Mouse (Mus musculus): ENCODE results near the gene Snx15. TPM values are rescaled to one million over a fixed set of nuclear protein-coding genes. Genes with fewer than 3 reads are reported as not detected.
A peak's percentile ranks its signal among the peaks of the same experiment; 100 is the strongest.

The Snx15 gene
- polyA plus RNA-seq, 1 experiment = 52.4 TPM

GRCm38 (mm10) chr19:6085417-6085879, 42.7 kb downstream of the Snx15 start:
- DNase-seq (ENCODE audit: low read depth) = peak; percentile 82
- TF ChIP-seq CTCF (IDR thresholded peaks at IDR 0.05; ENCODE audit: borderline replicate concordance, extremely low read depth, insufficient read depth, insufficient read length) = no peak
- TF ChIP-seq POLR2A (IDR thresholded peaks at IDR 0.05; ENCODE audit: borderline replicate concordance, extremely low read depth, insufficient read depth, insufficient read length, poor library complexity, severe bottlenecking) = no peak

GRCm38 (mm10) chr19:6084478-6085248, 43.4 kb downstream of the Snx15 start, which contains the start of the genes Zfpl1 and Cdca5:
Gene Zfpl1 (minus strand): TSS chr19:6084956.
Gene Cdca5 (plus strand): TSS chr19:6084983.
- DNase-seq (ENCODE audit: low read depth) = peak; percentile 99
- TF ChIP-seq CTCF (IDR thresholded peaks at IDR 0.05; ENCODE audit: borderline replicate concordance, extremely low read depth, insufficient read depth, insufficient read length) (no peak), POLR2A (IDR thresholded peaks at IDR 0.05; ENCODE audit: borderline replicate concordance, extremely low read depth, insufficient read depth, insufficient read length, poor library complexity, severe bottlenecking) (peak; percentile 51; the same call in 1 of the 2 replicates)

- no peak for TF ChIP-seq POLR2A (IDR thresholded peaks at IDR 0.05; ENCODE audit: borderline replicate concordance, extremely low read depth, insufficient read depth, insufficient read length, poor library complexity, severe bottlenecking)
- no peak for TF ChIP-seq CTCF (IDR thresholded peaks at IDR 0.05; ENCODE audit: borderline replicate concordance, extremely low read depth, insufficient read depth, insufficient read length)
- DNase-seq (ENCODE audit: low read depth) = no peak
Observed at GRCm38 (mm10) chr19:6082156-6082555, 45.9 kb downstream of the Snx15 start, which contains the start of gene Gm28374. Gene Gm28374 (minus strand): TSS chr19:6082256.

- no peak for TF ChIP-seq POLR2A (IDR thresholded peaks at IDR 0.05; ENCODE audit: borderline replicate concordance, extremely low read depth, insufficient read depth, insufficient read length, poor library complexity, severe bottlenecking)
- no peak for TF ChIP-seq CTCF (IDR thresholded peaks at IDR 0.05; ENCODE audit: borderline replicate concordance, extremely low read depth, insufficient read depth, insufficient read length)
- no peak for DNase-seq (ENCODE audit: low read depth)
Observed at GRCm38 (mm10) chr19:6079983-6080480, 48.1 kb downstream of the Snx15 start, which contains the start of gene Tmem262. Gene Tmem262 (plus strand): TSS chr19:6080033.

GRCm38 (mm10) chr19:6076564-6077393, 51.3 kb downstream of the Snx15 start, which contains the start of gene Vps51:
Gene Vps51 (minus strand): TSS chr19:6077231.
- TF ChIP-seq CTCF (IDR thresholded peaks at IDR 0.05; ENCODE audit: borderline replicate concordance, extremely low read depth, insufficient read depth, insufficient read length) (no peak), POLR2A (IDR thresholded peaks at IDR 0.05; ENCODE audit: borderline replicate concordance, extremely low read depth, insufficient read depth, insufficient read length, poor library complexity, severe bottlenecking) (no peak)
- peak; percentile 98 for DNase-seq (ENCODE audit: low read depth)

- DNase-seq (ENCODE audit: low read depth) = no peak
- no peak for TF ChIP-seq CTCF (IDR thresholded peaks at IDR 0.05; ENCODE audit: borderline replicate concordance, extremely low read depth, insufficient read depth, insufficient read length)
- no peak for TF ChIP-seq POLR2A (IDR thresholded peaks at IDR 0.05; ENCODE audit: borderline replicate concordance, extremely low read depth, insufficient read depth, insufficient read length, poor library complexity, severe bottlenecking)
Observed at GRCm38 (mm10) chr19:6073889-6074288, 54.2 kb downstream of the Snx15 start.

GRCm38 (mm10) chr19:6071261-6071660, 56.8 kb downstream of the Snx15 start:
- DNase-seq (ENCODE audit: low read depth) = no peak
- no peak for TF ChIP-seq POLR2A (IDR thresholded peaks at IDR 0.05; ENCODE audit: borderline replicate concordance, extremely low read depth, insufficient read depth, insufficient read length, poor library complexity, severe bottlenecking)
- TF ChIP-seq CTCF (IDR thresholded peaks at IDR 0.05; ENCODE audit: borderline replicate concordance, extremely low read depth, insufficient read depth, insufficient read length) = no peak

GRCm38 (mm10) chr19:6070571-6071250, 57.4 kb downstream of the Snx15 start:
- TF ChIP-seq CTCF (IDR thresholded peaks at IDR 0.05; ENCODE audit: borderline replicate concordance, extremely low read depth, insufficient read depth, insufficient read length) (no peak), POLR2A (IDR thresholded peaks at IDR 0.05; ENCODE audit: borderline replicate concordance, extremely low read depth, insufficient read depth, insufficient read length, poor library complexity, severe bottlenecking) (no peak)

DNA sequence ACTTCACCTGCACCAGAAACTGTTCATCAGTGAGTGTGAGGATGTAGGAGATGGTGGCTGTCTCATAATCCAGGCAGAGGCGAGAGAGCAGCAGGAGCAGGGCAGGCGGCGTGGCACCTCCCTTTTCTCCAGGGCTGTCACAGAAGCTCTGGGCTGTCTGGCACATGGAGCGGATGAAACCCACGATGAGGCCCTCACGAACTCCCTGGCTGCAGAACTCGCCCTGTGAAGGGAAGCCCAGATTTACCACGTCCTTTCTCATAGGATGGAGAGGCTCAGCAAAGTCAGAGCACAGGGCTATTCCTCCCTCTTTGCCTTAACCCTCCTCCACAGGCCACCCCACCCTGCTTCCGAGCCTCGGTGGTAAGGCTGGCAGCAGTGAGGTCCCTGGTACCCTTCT, 58.3 kb downstream of the Snx15 start:
- DNase-seq (ENCODE audit: low read depth) = no peak
- TF ChIP-seq CTCF (IDR thresholded peaks at IDR 0.05; ENCODE audit: borderline replicate concordance, extremely low read depth, insufficient read depth, insufficient read length) (no peak), POLR2A (IDR thresholded peaks at IDR 0.05; ENCODE audit: borderline replicate concordance, extremely low read depth, insufficient read depth, insufficient read length, poor library complexity, severe bottlenecking) (no peak)

More at GRCm38 (mm10) chr19:6070571-6071250, 57.4 kb downstream of the Snx15 start:
- no peak for DNase-seq (ENCODE audit: low read depth)

Other genes starting within 250 kb of the Snx15 start
- gene Tigd3, start 234.2 kb downstream of the Snx15 start, polyA plus RNA-seq (2012; rRNA removed) = 15.2 and 15.5 TPM in 2 replicates
- gene Dpf2, start 215.3 kb downstream of the Snx15 start, polyA plus RNA-seq (2012; rRNA removed) = 180 and 231 TPM in 2 replicates
- gene Cdc42ep2, start 203.5 kb downstream of the Snx15 start, polyA plus RNA-seq (2012; rRNA removed) = 11.7 and 13.7 TPM in 2 replicates
- 33.8 and 56.9 TPM in 2 replicates for gene Pola2, start 164.1 kb downstream of the Snx15 start, polyA plus RNA-seq (2012; rRNA removed)
- not detected in 2 replicates for gene Slc22a20, start 142.2 kb downstream of the Snx15 start, polyA plus RNA-seq (2012; rRNA removed)
- 5.2 and 7.6 TPM in 2 replicates for gene Capn1, start 112.4 kb downstream of the Snx15 start, polyA plus RNA-seq (2012; rRNA removed)
- gene Syvn1, start 81.7 kb downstream of the Snx15 start, polyA plus RNA-seq (2012; rRNA removed) = 24.6 and 38.8 TPM in 2 replicates
- 46.3 and 50.4 TPM in 2 replicates for gene Mrpl49, start 70.5 kb downstream of the Snx15 start, polyA plus RNA-seq (2012; rRNA removed)
- 1,255 and 1,497 TPM in 2 replicates for gene Fau, start 70.5 kb downstream of the Snx15 start, polyA plus RNA-seq (2012; rRNA removed)
- 36.0 and 46.5 TPM in 2 replicates for gene Znhit2, start 67.1 kb downstream of the Snx15 start, polyA plus RNA-seq (2012; rRNA removed)
- 76.1 and 100 TPM in 2 replicates for gene Tm7sf2, start 59.9 kb downstream of the Snx15 start, polyA plus RNA-seq (2012; rRNA removed)
- gene Vps51, start 51.1 kb downstream of the Snx15 start, polyA plus RNA-seq (2012; rRNA removed) = 95.4 and 109 TPM in 2 replicates
- not detected in 2 replicates for gene Tmem262, start 48.3 kb downstream of the Snx15 start, polyA plus RNA-seq (2012; rRNA removed)
- gene Gm28374, start 46.0 kb downstream of the Snx15 start, polyA plus RNA-seq (2012; rRNA removed) = 2.5 and 3.1 TPM in 2 replicates
- 103 and 127 TPM in 2 replicates for gene Zfpl1, start 43.3 kb downstream of the Snx15 start, polyA plus RNA-seq (2012; rRNA removed)
- gene Cdca5, start 43.3 kb downstream of the Snx15 start, polyA plus RNA-seq (2012; rRNA removed) = 9.7 and 16.3 TPM in 2 replicates
- gene AC131692.1, start 33.9 kb downstream of the Snx15 start, polyA plus RNA-seq (2012; rRNA removed) = 0.15 and 0.25 TPM in 2 replicates
- 1.1 and 2.0 TPM in 2 replicates for gene Naaladl1, start 22.5 kb downstream of the Snx15 start, polyA plus RNA-seq (2012; rRNA removed)
- gene Sac3d1, start 9.7 kb downstream of the Snx15 start, polyA plus RNA-seq (2012; rRNA removed) = 47.3 and 66.2 TPM in 2 replicates
- gene Batf2, start 12.7 kb upstream of the Snx15 start, polyA plus RNA-seq (2012; rRNA removed) = 0.05 TPM in 2 replicates
- gene Arl2, start 13.2 kb upstream of the Snx15 start, polyA plus RNA-seq (2012; rRNA removed) = 109 and 144 TPM in 2 replicates
- gene Majin, start 56.1 kb upstream of the Snx15 start, polyA plus RNA-seq (2012; rRNA removed) = 0.05 TPM in 1 of 2 replicates, not detected in the other
- gene Gpha2, start 98.1 kb upstream of the Snx15 start, polyA plus RNA-seq (2012; rRNA removed) = 0.22 TPM in 1 of 2 replicates, not detected in the other
- 121 and 133 TPM in 2 replicates for gene Ppp2r5b, start 107.6 kb upstream of the Snx15 start, polyA plus RNA-seq (2012; rRNA removed)
- 21.8 and 28.9 TPM in 2 replicates for gene Atg2a, start 113.4 kb upstream of the Snx15 start, polyA plus RNA-seq (2012; rRNA removed)
- gene Ehd1, start 148.4 kb upstream of the Snx15 start, polyA plus RNA-seq (2012; rRNA removed) = 200 and 212 TPM in 2 replicates
- gene Cdc42bpg, start 178.2 kb upstream of the Snx15 start, polyA plus RNA-seq (2012; rRNA removed) = 4.4 and 6.5 TPM in 2 replicates
- 105 and 129 TPM in 2 replicates for gene Men1, start 206.7 kb upstream of the Snx15 start, polyA plus RNA-seq (2012; rRNA removed)
- gene Map4k2, start 212.8 kb upstream of the Snx15 start, polyA plus RNA-seq (2012; rRNA removed) = 110 and 154 TPM in 2 replicates
- 147 and 220 TPM in 2 replicates for gene Sf1, start 235.4 kb upstream of the Snx15 start, polyA plus RNA-seq (2012; rRNA removed)